Mouse (Mus musculus) embryonic facial prominence, embryonic 10.5 days (tissue): Measurements from ENCODE around the gene Ankrd22. TPM values are rescaled to one million over a fixed set of nuclear protein-coding genes. Genes with fewer than 3 reads are reported as not detected.

ENCODE experiments used
- DNase-seq: peaks from one replicate; pipeline ENCODE4 v3.0.0-alpha.2; 2017; ENCODE audit warnings: low spot score
- H3K27ac ChIP-seq: fragments of 300-500 bp; sonication (generic); replicated peaks from 2 replicates; pipeline ENCODE4 v1.5.1; 2016; ENCODE audit warnings: mild to moderate bottlenecking
- H3K27me3 ChIP-seq: fragments of 300-500 bp; sonication (generic); replicated peaks from 2 replicates; pipeline ENCODE4 v1.6.1; 2016; ENCODE audit warnings: low read depth, mild to moderate bottlenecking; ENCODE audit not compliant: poor library complexity, severe bottlenecking
- H3K36me3 ChIP-seq: fragments of 300-500 bp; sonication (generic); replicated peaks from 2 replicates; pipeline ENCODE4 v1.6.1; 2016; ENCODE audit warnings: mild to moderate bottlenecking, moderate library complexity
- H3K4me1 ChIP-seq: fragments of 300-500 bp; sonication (generic); 2 replicates; pipeline ENCODE4 v1.6.1; 2016
- H3K4me3 ChIP-seq: fragments of 300-500 bp; sonication (generic); 2 replicates; pipeline ENCODE4 v1.5.1; 2016; ENCODE audit warnings: mild to moderate bottlenecking, moderate library complexity
- H3K9me3 ChIP-seq: fragments of 300-500 bp; sonication (generic); 2 replicates; pipeline ENCODE4 v1.6.1; 2016; ENCODE audit warnings: mild to moderate bottlenecking
- WGBS: fragments of 180-500 bp; shearing (Covaris S2); methylation state at CpG from one replicate; pipeline ENCODE4 v1.1.7; 2016; 5-methylcytosine and 5-hydroxymethylcytosine counted together
- polyA plus RNA-seq: library from polyadenylated mRNA; unstranded; fragments of >200 nt; fragmentation: Nextera tagmentation; extraction: Ambion mirVana; gene quantifications from 2 replicates; pipeline ENCODE4 v1.2.1, GENCODE M21; 2016

Gene Ankrd22
- polyA plus RNA-seq, 1 experiment from 2014 or later = 0.34 TPM

DNA sequence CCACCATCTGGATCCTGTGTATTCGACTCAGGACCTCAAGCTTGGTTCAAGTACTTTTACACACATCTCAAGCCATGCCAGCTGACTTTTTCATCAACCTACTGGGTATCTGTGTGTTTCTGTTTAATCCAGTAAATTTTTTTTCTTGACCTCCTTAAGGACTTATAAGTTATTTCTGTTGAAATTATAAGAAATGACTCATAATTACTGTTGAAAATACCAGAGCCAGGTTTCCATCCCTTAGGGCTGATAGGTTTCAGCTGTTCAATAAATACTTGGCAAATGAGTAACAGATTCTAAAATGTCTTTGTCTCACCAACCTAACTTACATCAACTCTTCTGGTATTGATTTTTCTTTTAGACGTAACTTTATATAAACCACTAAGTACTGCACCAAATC, 29.2 kb upstream of the Ankrd22 start:
- no peak overlapping the region for H3K4me3 ChIP-seq
- peaks cover 20% of the 10 kb centered on the region for H3K27me3 ChIP-seq
- peaks cover 49% of the 10 kb centered on the region for H3K4me1 ChIP-seq
- WGBS = 38% methylated on average over 2 of the region's 2 CpGs
- H3K9me3 ChIP-seq = no peaks in the 10 kb centered on the region
- H3K36me3 ChIP-seq = no peaks in the 10 kb centered on the region
- peak; percentile 13 for DNase-seq
- no peak overlapping the region for H3K27ac ChIP-seq

DNA sequence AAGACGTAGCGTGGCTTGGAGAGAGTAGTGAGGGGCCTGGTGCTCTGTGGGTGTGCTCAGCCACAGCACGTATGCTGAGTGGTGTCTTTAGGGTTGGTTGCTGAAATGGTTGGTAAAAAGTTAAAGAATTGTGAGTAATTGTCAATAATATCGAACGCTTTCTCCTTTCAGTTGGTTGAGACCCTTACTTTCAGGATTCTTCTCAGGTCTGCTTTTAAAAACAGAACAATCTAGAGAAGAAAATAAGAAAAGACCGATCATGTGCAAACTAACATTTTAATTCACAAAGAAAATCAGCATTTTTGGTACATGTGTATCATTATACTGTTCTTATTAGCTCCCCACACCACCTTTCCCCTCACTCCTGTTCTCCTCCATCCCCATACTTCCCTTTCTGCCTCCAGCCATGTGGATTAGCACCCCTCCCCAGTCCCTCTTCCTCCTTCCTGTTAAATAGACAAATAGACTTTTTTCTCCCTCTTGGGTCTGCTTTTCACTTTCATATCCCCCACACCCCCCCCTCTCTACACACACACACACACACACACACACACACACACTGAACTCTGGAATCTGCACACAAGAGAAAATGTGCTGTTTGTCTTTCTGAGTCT, 28.4 kb upstream of the Ankrd22 start:
- Histone ChIP-seq H3K4me3 (peak overlapping the region; percentile 83; the same call in 1 of the 2 replicates), H3K27ac (peak overlapping the region; percentile 57), H3K36me3 (no peaks in the 10 kb centered on the region), H3K4me1 (peaks cover 44% of the 10 kb centered on the region), H3K27me3 (peaks cover 27% of the 10 kb centered on the region), H3K9me3 (no peaks in the 10 kb centered on the region)
- DNase-seq = peak; percentile 13
- 76% methylated on average over 6 of the region's 6 CpGs for WGBS

DNA sequence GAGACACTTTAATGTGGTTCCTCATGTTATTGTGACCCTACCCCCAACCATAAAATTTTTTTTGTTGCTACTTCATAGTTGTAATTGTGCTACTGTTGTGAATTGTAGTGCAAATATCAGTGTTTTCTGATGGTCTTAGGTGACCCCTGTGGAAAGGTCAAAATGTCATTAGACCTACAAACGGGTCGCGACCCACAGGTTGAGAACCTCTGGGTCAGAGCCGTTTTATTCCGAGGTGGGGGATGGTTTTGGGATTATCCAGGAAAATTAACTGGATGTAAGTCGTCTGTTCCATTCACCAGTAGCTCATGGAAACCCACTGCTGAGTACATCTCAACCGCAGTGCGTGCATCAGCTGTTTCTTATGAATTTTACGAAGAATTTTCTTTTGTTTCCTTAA, 27.8 kb upstream of the Ankrd22 start:
- DNase-seq = no peak
- Histone ChIP-seq H3K36me3 (no peaks in the 10 kb centered on the region), H3K4me3 (peak overlapping the region; percentile 83), H3K27me3 (peaks cover 30% of the 10 kb centered on the region), H3K9me3 (no peaks in the 10 kb centered on the region), H3K4me1 (peaks cover 44% of the 10 kb centered on the region), H3K27ac (no peak overlapping the region; the same call in 1 of the 2 replicates)
- WGBS = 42% methylated on average over 9 of the region's 9 CpGs

DNA sequence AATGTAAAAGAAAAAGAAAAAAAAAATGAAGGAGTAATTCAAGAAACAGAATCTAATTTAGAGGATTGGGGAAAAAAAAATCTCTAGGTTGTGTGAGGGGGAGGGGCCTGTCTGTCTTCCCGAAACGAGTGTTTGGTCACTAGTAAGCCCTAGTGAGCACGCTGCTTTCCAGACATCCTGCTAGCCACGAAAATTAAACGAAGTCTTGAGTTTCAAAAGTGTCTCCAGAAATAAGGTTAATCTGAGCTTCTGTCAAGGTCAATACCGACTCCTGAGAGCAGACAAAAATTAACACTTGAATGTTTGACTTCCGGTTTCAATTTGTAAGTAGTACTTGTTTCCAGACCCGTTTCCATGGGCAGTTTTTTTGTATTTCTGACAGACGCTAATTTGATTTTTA, 27.3 kb upstream of the Ankrd22 start:
- H3K36me3 ChIP-seq = no peaks in the 10 kb centered on the region
- no peaks in the 10 kb centered on the region for H3K9me3 ChIP-seq
- 9% methylated on average over 9 of the region's 9 CpGs for WGBS
- peaks cover 43% of the 10 kb centered on the region for H3K4me1 ChIP-seq
- DNase-seq = peak; percentile 46
- no peak overlapping the region for H3K27ac ChIP-seq
- peak overlapping the region; percentile 83 for H3K4me3 ChIP-seq
- peaks cover 30% of the 10 kb centered on the region for H3K27me3 ChIP-seq

DNA sequence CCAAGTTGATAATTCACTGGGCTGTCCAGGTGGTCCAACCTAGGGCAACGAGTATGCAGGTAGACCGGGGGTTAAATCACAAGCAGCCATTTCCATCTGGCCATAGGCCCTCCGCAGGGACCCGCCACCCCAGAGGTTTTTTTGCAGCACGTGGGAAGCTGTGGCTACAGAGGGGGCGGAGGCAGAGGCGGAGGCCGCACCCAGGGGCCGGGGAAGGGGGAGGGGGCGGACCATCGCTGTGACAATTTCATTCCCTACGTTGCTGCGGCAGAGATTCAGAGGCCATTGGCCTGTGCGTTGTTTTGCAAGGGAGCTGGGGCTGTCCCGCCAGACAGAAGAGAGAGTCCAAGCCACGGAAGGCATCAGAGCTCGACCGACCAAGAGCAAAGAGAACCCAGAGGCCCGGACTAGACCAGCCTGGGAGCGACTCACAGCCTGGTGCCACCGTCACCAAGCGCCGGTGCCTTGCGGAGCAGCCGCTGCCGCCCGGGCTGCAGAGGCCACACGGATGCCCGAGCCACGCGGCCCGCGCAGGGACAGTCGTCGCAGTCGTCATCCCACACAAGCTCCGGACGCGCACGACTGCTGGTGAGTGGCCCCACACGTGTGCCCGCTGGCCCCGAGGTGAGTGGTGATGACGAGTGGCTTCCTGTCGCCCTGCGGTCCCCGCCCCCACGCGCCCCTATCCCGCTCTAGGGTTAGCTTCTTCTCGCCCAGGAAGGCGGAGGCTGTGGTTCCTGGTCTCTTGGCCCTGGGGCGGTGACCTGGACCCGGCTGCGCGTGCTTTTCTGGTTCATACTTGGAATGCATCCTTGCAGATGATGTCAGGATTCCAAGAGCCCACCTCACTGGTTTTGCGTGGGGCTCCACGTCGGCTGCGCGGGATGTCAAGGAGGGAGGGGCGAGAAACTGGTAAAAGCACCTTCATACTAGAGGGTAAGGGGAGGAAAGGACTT, 26.4 kb upstream of the Ankrd22 start, which contains the start of gene Stambpl1:
Stambpl1 (plus strand) TSS at position 222 of the 956 bp plus-strand sequence.
- H3K9me3 ChIP-seq = no peaks in the 10 kb centered on the region
- DNase-seq = peak; percentile 77
- peak within 1 kb of the TSS; percentile 83 for H3K4me3 ChIP-seq
- H3K27me3 ChIP-seq = peaks cover 30% of the 10 kb centered on the region
- peaks cover 41% of the 10 kb centered on the region for H3K4me1 ChIP-seq
- under 1% methylated on average over 62 of the region's 62 CpGs for WGBS
- no peaks in the 10 kb centered on the region for H3K36me3 ChIP-seq
- peak within 1 kb of the TSS; percentile 85 for H3K27ac ChIP-seq

DNA sequence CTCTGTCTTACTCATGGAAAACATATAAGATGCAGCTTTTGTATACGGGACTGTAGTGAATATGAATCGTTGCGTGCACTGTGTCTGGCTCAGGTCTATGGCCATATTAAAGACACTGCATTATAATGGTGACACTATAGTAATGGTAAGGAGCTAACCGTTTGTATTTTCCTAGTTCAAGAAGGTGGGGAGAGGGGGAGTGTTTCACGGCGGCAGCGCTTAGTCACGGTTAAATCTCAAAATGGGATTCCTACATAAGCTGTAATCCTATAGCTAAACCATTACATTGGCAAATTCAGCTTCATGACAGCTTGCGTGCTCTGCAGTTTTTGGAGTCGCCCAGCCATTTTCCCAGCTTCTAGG, 25.8 kb upstream of the Ankrd22 start:
- Histone ChIP-seq H3K4me1 (peaks cover 41% of the 10 kb centered on the region), H3K27ac (no peak overlapping the region), H3K4me3 (peak overlapping the region; percentile 83), H3K27me3 (peaks cover 30% of the 10 kb centered on the region), H3K9me3 (no peaks in the 10 kb centered on the region), H3K36me3 (no peaks in the 10 kb centered on the region)
- WGBS = 20% methylated on average over 10 of the region's 10 CpGs
- no peak for DNase-seq

DNA sequence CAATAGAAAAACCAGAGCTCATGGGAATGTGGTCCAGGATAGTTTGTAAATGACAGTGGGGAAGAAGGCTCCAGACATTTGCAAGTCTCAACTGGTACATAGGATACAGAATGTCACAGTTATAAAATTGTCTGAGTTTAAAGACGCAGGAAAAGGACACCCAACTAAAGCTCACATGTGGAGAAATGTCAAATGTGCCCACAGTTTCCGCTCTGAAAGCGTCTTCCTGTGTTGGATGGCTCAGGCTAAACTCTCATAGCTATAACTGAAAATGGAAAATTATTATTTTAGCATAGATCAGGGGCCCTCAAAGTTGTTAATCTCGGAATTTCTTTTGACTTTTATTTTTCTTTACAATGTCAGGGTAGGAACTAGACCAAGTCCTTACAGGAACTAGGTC, 21.0 kb upstream of the Ankrd22 start:
- 89% methylated on average over 4 of the region's 4 CpGs for WGBS
- peaks cover 28% of the 10 kb centered on the region for H3K27me3 ChIP-seq
- DNase-seq = no peak
- no peak overlapping the region for H3K4me3 ChIP-seq
- no peaks in the 10 kb centered on the region for H3K9me3 ChIP-seq
- H3K27ac ChIP-seq = no peak overlapping the region
- H3K4me1 ChIP-seq = peaks cover 5% of the 10 kb centered on the region; the same call in 1 of the 2 replicates
- no peaks in the 10 kb centered on the region for H3K36me3 ChIP-seq

DNA sequence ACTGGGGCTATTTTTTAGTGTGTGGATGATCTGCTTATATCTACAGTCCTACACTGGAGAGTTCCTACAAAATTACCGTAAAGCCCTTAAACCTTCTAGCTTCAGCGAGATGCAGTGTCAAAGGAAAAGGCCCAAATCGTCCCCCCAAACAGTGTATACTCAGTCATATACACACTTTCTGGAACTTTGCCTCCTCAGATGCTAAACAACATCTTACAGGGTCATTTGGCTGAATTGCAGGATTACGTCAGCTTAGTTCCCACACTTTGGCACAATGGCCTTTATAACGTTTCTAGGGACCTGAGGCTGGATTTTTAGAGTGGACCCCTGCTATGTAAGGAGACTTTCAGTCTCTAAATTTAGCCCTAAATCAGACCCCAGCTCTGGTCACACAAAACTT, 16.6 kb upstream of the Ankrd22 start:
- DNase-seq = no peak
- no peaks in the 10 kb centered on the region for H3K27me3 ChIP-seq
- no peak overlapping the region for H3K27ac ChIP-seq
- no peak overlapping the region for H3K4me3 ChIP-seq
- H3K9me3 ChIP-seq = no peaks in the 10 kb centered on the region
- 75% methylated on average over 5 of the region's 5 CpGs for WGBS
- H3K36me3 ChIP-seq = no peaks in the 10 kb centered on the region
- no peaks in the 10 kb centered on the region for H3K4me1 ChIP-seq

DNA sequence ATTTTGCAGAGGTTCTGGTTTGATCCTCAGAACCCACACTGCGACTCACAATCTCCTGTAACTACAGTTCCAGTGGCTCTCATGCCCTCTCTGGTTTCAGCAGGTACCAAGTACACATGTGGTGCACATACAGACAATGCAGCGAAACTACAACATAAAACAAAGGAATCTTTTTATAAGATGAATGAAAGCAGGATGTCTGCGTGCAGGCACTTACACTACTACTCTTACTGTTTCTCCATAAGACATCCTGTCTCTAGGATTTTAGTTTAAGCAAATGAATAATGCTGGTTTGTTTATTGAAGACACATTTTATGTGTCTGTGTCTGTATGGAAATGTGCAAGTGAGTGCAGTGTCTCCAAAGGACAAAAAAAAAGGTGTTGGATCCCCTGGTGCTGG, 15.4 kb upstream of the Ankrd22 start:
- no peaks in the 10 kb centered on the region for H3K27me3 ChIP-seq

DNA sequence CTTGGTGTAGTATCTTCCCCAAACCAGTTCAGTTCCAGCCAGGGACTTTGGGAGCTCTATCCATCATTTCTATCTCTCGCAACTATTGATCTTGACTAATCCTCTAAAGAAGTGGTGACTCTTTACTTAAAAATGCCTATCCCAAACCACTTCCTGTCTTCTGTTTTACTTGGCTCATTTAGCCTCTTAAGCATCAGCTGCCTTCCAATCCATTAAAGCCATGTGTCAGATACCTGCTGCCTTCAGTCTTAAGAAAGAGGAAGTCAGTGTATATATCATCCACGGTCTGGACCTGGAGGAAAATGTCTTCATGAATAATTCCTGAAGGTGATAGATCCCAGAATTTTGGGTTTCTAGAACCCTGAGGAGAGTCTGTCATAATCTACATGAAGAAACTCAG, 14.5 kb upstream of the Ankrd22 start:
- no peaks in the 10 kb centered on the region for H3K9me3 ChIP-seq
- H3K36me3 ChIP-seq = no peaks in the 10 kb centered on the region
- no peaks in the 10 kb centered on the region for H3K4me1 ChIP-seq
- no peak overlapping the region for H3K27ac ChIP-seq
- DNase-seq = no peak
- H3K4me3 ChIP-seq = no peak overlapping the region
- H3K27me3 ChIP-seq = no peaks in the 10 kb centered on the region
- 89% methylated on average over 2 of the region's 2 CpGs for WGBS

More for the DNA sequence above, 15.4 kb upstream of the Ankrd22 start:
- 87% methylated on average over 3 of the region's 3 CpGs for WGBS
- Histone ChIP-seq H3K4me1 (no peaks in the 10 kb centered on the region), H3K4me3 (no peak overlapping the region), H3K27ac (no peak overlapping the region), H3K9me3 (no peaks in the 10 kb centered on the region), H3K36me3 (no peaks in the 10 kb centered on the region)
- DNase-seq = no peak

DNA sequence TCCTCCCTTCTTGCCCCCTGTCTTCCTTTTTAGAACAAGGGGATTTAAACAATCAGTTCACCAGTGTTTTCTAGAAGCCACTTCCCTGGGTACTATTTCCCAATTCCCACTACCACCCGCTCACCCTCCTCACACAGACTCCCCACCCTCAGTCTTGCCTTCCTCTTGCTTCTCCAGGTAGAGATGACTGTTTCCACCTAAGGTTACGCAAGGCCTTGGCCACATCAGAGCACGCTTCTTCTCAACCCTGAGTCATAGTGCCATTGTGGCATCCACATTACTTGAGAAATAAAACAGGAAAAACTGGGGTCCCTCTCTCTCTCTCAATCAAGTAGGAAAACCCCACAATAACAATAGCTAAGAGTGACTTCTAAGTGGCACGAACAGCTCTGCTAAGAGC, 13.3 kb upstream of the Ankrd22 start:
- no peak for DNase-seq
- Histone ChIP-seq H3K36me3 (no peaks in the 10 kb centered on the region), H3K27me3 (no peaks in the 10 kb centered on the region), H3K27ac (no peak overlapping the region), H3K4me1 (no peaks in the 10 kb centered on the region; the same call in 1 of the 2 replicates), H3K9me3 (no peaks in the 10 kb centered on the region), H3K4me3 (no peak overlapping the region)
- 90% methylated on average over 4 of the region's 4 CpGs for WGBS

DNA sequence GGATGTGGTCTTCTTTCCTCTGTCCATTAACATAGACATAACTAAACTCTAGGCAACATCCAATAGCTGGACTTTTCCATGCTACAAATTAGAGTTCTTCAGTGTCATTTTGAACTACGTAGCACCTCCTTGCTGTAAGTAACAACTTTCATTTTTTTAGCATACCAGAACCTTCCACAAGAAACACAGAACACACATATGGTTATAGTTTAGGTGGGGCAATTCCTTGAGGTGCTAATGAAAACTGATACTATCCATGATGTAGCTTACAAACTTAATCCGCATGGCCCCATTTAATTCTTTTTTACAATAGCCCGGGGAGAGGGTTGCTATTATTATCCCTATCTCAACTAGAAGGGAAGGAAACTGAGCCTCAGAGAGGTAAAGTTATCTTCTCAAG, 8.2 kb upstream of the Ankrd22 start:
- WGBS = 63% methylated on average over 3 of the region's 3 CpGs

DNA sequence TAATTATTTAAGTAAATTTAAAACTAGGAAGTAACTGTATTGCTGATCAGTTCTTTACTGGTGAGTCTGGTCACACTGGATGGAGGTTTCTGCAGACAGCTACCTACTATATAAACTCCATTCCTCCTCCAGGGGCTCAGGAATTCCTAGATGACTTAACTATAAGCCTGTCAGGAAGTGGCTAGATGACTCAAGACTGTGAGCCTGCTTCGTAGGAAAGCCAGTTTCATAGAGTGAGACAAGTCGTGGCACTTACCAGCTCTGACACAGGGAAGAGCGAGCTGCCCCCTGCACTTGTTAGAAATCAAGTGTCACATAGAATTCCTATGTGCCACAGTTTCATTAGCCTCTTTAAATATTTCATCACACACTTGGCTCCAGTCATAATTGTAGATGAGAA, 5.3 kb upstream of the Ankrd22 start:
- H3K36me3 ChIP-seq = no peaks in the 10 kb centered on the region
- no peaks in the 10 kb centered on the region for H3K27me3 ChIP-seq
- peaks cover 3% of the 10 kb centered on the region; the same call in 1 of the 2 replicates for H3K4me1 ChIP-seq
- H3K4me3 ChIP-seq = no peak overlapping the region
- no peak overlapping the region for H3K27ac ChIP-seq
- WGBS = 66% methylated on average over 3 of the region's 3 CpGs
- no peaks in the 10 kb centered on the region for H3K9me3 ChIP-seq
- no peak for DNase-seq

More for the DNA sequence above, 8.2 kb upstream of the Ankrd22 start:
- Histone ChIP-seq H3K9me3 (no peaks in the 10 kb centered on the region), H3K27me3 (no peaks in the 10 kb centered on the region), H3K4me3 (no peak overlapping the region), H3K4me1 (no peaks in the 10 kb centered on the region; the same call in 1 of the 2 replicates), H3K27ac (no peak overlapping the region), H3K36me3 (no peaks in the 10 kb centered on the region)
- DNase-seq = no peak
